Mouse (Mus musculus): Measurements from ENCODE around the gene Pex14. TPM values are rescaled to one million over a fixed set of nuclear protein-coding genes. Genes with fewer than 3 reads are reported as not detected.

Gene Pex14
- polyA plus RNA-seq, 1 experiment from 2014 or later: 51.1 TPM

- H3K4me1 ChIP-seq: peaks cover 32% of the 10 kb centered on the region
- no peak overlapping the region for H3K27ac ChIP-seq
- no peak overlapping the region for H3K9ac ChIP-seq
- H3K36me3 ChIP-seq: no peaks in the 10 kb centered on the region
- H3K4me2 ChIP-seq: no peak overlapping the region
- no peak overlapping the region for H3K4me3 ChIP-seq
- no peaks in the 10 kb centered on the region for H3K9me3 ChIP-seq
- 0 out of 2 replicates have a peak, but pooled peaks cover 3% of the 10 kb centered on the region for H3K27me3 ChIP-seq
- 75% methylated on average over 26 of the region's 26 CpGs for WGBS
- ATAC-seq (ENCODE audit: borderline replicate concordance, extremely low read depth, low FRiP score, low TSS enrichment): no peak
Measured at GRCm38 (mm10) chr4:148938546-148938945, 161.1 kb downstream of the Pex14 start.

GRCm38 (mm10) chr4:148936727-148937126, 162.9 kb downstream of the Pex14 start:
- no peak overlapping the region for H3K4me3 ChIP-seq
- WGBS: 85% methylated on average over 12 of the region's 12 CpGs
- H3K9me3 ChIP-seq: no peaks in the 10 kb centered on the region
- 0 out of 2 replicates have a peak, but pooled peaks cover 3% of the 10 kb centered on the region for H3K27me3 ChIP-seq
- peaks cover 32% of the 10 kb centered on the region for H3K4me1 ChIP-seq
- H3K27ac ChIP-seq: no peak overlapping the region
- H3K36me3 ChIP-seq: no peaks in the 10 kb centered on the region
- ATAC-seq (ENCODE audit: borderline replicate concordance, extremely low read depth, low FRiP score, low TSS enrichment): no peak
- H3K4me2 ChIP-seq: no peak overlapping the region
- no peak overlapping the region for H3K9ac ChIP-seq

GRCm38 (mm10) chr4:148936111-148936510, 163.6 kb downstream of the Pex14 start:
- no peak overlapping the region for H3K4me2 ChIP-seq
- ATAC-seq (ENCODE audit: borderline replicate concordance, extremely low read depth, low FRiP score, low TSS enrichment): no peak
- peaks cover 29% of the 10 kb centered on the region for H3K4me1 ChIP-seq
- H3K9ac ChIP-seq: no peak overlapping the region
- H3K9me3 ChIP-seq: no peaks in the 10 kb centered on the region
- 0 out of 2 replicates have a peak, but pooled peaks cover 3% of the 10 kb centered on the region for H3K27me3 ChIP-seq
- no peaks in the 10 kb centered on the region for H3K36me3 ChIP-seq
- WGBS: 86% methylated on average over 12 of the region's 12 CpGs
- no peak overlapping the region for H3K4me3 ChIP-seq
- H3K27ac ChIP-seq: no peak overlapping the region

- Histone ChIP-seq H3K36me3 (no peaks in the 10 kb centered on the region), H3K9me3 (no peaks in the 10 kb centered on the region), H3K4me2 (no peak overlapping the region), H3K9ac (0 out of 2 replicates have a peak overlapping the region, but pooled peaks have one; percentile 3), H3K4me3 (no peak overlapping the region), H3K4me1 (peaks cover 26% of the 10 kb centered on the region), H3K27ac (peak overlapping the region; percentile 43; the same call in 1 of the 2 replicates), H3K27me3 (0 out of 2 replicates have a peak, but pooled peaks cover 3% of the 10 kb centered on the region)
- 17% methylated on average over 13 of the region's 13 CpGs for WGBS
- peak; percentile 55; the same call in 1 of the 2 replicates for ATAC-seq (ENCODE audit: borderline replicate concordance, extremely low read depth, low FRiP score, low TSS enrichment)
Measured at GRCm38 (mm10) chr4:148935211-148935610, 164.5 kb downstream of the Pex14 start.

GRCm38 (mm10) chr4:148933109-148933508, 166.6 kb downstream of the Pex14 start:
- ATAC-seq (ENCODE audit: borderline replicate concordance, extremely low read depth, low FRiP score, low TSS enrichment): no peak
- 76% methylated on average over 13 of the region's 13 CpGs for WGBS
- Histone ChIP-seq H3K27ac (no peak overlapping the region), H3K9ac (no peak overlapping the region), H3K36me3 (no peaks in the 10 kb centered on the region), H3K4me3 (no peak overlapping the region), H3K4me2 (no peak overlapping the region), H3K4me1 (peaks cover 32% of the 10 kb centered on the region), H3K27me3 (0 out of 2 replicates have a peak, but pooled peaks cover 3% of the 10 kb centered on the region), H3K9me3 (no peaks in the 10 kb centered on the region)

- no peaks in the 10 kb centered on the region for H3K9me3 ChIP-seq
Measured at GRCm38 (mm10) chr4:148930721-148931229, 168.9 kb downstream of the Pex14 start.

GRCm38 (mm10) chr4:148928876-148929275, 170.8 kb downstream of the Pex14 start:
- no peak for ATAC-seq (ENCODE audit: borderline replicate concordance, extremely low read depth, low FRiP score, low TSS enrichment)
- no peaks in the 10 kb centered on the region for H3K9me3 ChIP-seq
- 89% methylated on average over 16 of the region's 16 CpGs for WGBS
- peaks cover 59% of the 10 kb centered on the region for H3K4me1 ChIP-seq
- no peak overlapping the region for H3K4me2 ChIP-seq
- H3K27me3 ChIP-seq: no peaks in the 10 kb centered on the region
- no peak overlapping the region for H3K4me3 ChIP-seq
- no peaks in the 10 kb centered on the region for H3K36me3 ChIP-seq
- no peak overlapping the region for H3K9ac ChIP-seq
- H3K27ac ChIP-seq: peak overlapping the region; percentile 48; the same call in 1 of the 2 replicates

More at GRCm38 (mm10) chr4:148930721-148931229, 168.9 kb downstream of the Pex14 start:
- no peak for ATAC-seq (ENCODE audit: borderline replicate concordance, extremely low read depth, low FRiP score, low TSS enrichment)
- WGBS: 49% methylated on average over 9 of the region's 9 CpGs
- H3K4me3 ChIP-seq: no peak overlapping the region
- peaks cover 51% of the 10 kb centered on the region for H3K4me1 ChIP-seq
- H3K36me3 ChIP-seq: no peaks in the 10 kb centered on the region
- H3K27ac ChIP-seq: peak overlapping the region; percentile 35; the same call in 1 of the 2 replicates
- no peak overlapping the region for H3K4me2 ChIP-seq
- no peak overlapping the region for H3K9ac ChIP-seq
- H3K27me3 ChIP-seq: 0 out of 2 replicates have a peak, but pooled peaks cover 3% of the 10 kb centered on the region

- Histone ChIP-seq H3K27me3 (no peaks in the 10 kb centered on the region), H3K9ac (no peak overlapping the region), H3K27ac (peak overlapping the region; percentile 48; the same call in 1 of the 2 replicates), H3K9me3 (no peaks in the 10 kb centered on the region), H3K4me2 (no peak overlapping the region), H3K4me3 (no peak overlapping the region), H3K36me3 (no peaks in the 10 kb centered on the region), H3K4me1 (peaks cover 64% of the 10 kb centered on the region)
- ATAC-seq (ENCODE audit: borderline replicate concordance, extremely low read depth, low FRiP score, low TSS enrichment): no peak
- 44% methylated on average over 9 of the region's 9 CpGs for WGBS
Measured at GRCm38 (mm10) chr4:148928316-148928715, 171.4 kb downstream of the Pex14 start.

- Histone ChIP-seq H3K9me3 (no peaks in the 10 kb centered on the region), H3K4me2 (peak overlapping the region; percentile 16), H3K9ac (no peak overlapping the region), H3K27ac (peak overlapping the region; percentile 78), H3K4me3 (no peak overlapping the region), H3K36me3 (no peaks in the 10 kb centered on the region), H3K4me1 (peaks cover 78% of the 10 kb centered on the region), H3K27me3 (peaks cover 11% of the 10 kb centered on the region)
- 4% methylated on average over 8 of the region's 8 CpGs for WGBS
- ATAC-seq (ENCODE audit: borderline replicate concordance, extremely low read depth, low FRiP score, low TSS enrichment): peak; percentile 62
Measured at GRCm38 (mm10) chr4:148926459-148926858, 173.2 kb downstream of the Pex14 start.

GRCm38 (mm10) chr4:148925589-148926359, 173.9 kb downstream of the Pex14 start:
- H3K27me3 ChIP-seq: peaks cover 18% of the 10 kb centered on the region
- H3K4me1 ChIP-seq: peaks cover 74% of the 10 kb centered on the region
- peak; percentile 70 for ATAC-seq (ENCODE audit: borderline replicate concordance, extremely low read depth, low FRiP score, low TSS enrichment)
- peak overlapping the region; percentile 16 for H3K4me2 ChIP-seq
- no peaks in the 10 kb centered on the region for H3K36me3 ChIP-seq
- no peak overlapping the region for H3K9ac ChIP-seq
- no peaks in the 10 kb centered on the region for H3K9me3 ChIP-seq
- WGBS: 24% methylated on average over 18 of the region's 18 CpGs
- H3K4me3 ChIP-seq: no peak overlapping the region
- H3K27ac ChIP-seq: peak overlapping the region; percentile 78

- H3K27me3 ChIP-seq: peaks cover 19% of the 10 kb centered on the region
- H3K27ac ChIP-seq: peak overlapping the region; percentile 78
- H3K4me1 ChIP-seq: peaks cover 78% of the 10 kb centered on the region
- no peak overlapping the region for H3K4me3 ChIP-seq
- no peaks in the 10 kb centered on the region for H3K9me3 ChIP-seq
- no peaks in the 10 kb centered on the region for H3K36me3 ChIP-seq
- no peak for ATAC-seq (ENCODE audit: borderline replicate concordance, extremely low read depth, low FRiP score, low TSS enrichment)
- H3K9ac ChIP-seq: no peak overlapping the region
- 49% methylated on average over 8 of the region's 8 CpGs for WGBS
- H3K4me2 ChIP-seq: no peak overlapping the region
Measured at GRCm38 (mm10) chr4:148923976-148924375, 175.7 kb downstream of the Pex14 start.

GRCm38 (mm10) chr4:148923414-148923813, 176.3 kb downstream of the Pex14 start:
- Histone ChIP-seq H3K27me3 (peaks cover 19% of the 10 kb centered on the region), H3K9me3 (no peaks in the 10 kb centered on the region), H3K36me3 (no peaks in the 10 kb centered on the region), H3K9ac (no peak overlapping the region), H3K4me3 (no peak overlapping the region), H3K27ac (peak overlapping the region; percentile 78), H3K4me2 (no peak overlapping the region), H3K4me1 (peaks cover 76% of the 10 kb centered on the region)
- ATAC-seq (ENCODE audit: borderline replicate concordance, extremely low read depth, low FRiP score, low TSS enrichment): no peak
- 48% methylated on average over 9 of the region's 9 CpGs for WGBS
